Mouse (Mus musculus) cerebral cortex, adult 2 months (tissue): ENCODE measurements around the gene Gstt2.

Experiments
- WGBS: fragments of 180-500 bp; shearing (Covaris S2); methylation state at CpG from one replicate; pipeline ENCODE4 v1.1.7; 2018; 5-methylcytosine and 5-hydroxymethylcytosine counted together

Gene Gstt2

DNA sequence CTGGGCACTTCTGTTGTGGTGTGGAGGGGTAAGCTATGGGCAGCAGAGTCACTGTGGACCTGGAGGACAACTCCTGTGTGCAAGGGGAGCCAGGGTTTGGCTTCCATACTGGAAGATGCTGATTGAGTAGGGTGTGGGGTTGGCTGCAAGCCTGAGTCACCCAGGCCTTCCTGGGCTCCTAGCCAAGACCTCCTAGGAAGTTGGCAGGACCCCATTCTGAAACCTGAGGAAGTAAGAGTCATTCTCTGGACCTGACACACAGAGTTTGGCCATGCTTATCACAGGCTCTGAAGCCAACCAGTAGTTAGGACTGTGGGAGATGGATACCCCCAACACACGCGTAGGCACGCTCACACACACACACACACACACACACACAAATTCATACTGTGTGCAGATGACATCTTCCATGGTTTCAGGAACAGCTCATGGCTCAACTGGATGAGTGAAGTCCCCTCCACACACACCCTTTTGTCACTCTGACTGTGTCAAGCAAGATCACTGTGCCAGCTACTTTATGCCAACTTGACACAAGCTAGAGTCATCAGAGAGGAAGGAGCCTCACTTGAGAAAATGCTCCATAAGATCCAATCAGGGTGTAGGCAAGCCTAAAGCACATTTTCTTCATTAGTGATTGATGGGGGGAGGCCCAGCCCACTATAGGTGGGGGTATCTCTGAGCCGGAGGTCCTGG lies 9.4 kb downstream of the Gstt2 start:
- WGBS, result 84% methylated on average over 4 of the region's 4 CpGs

DNA sequence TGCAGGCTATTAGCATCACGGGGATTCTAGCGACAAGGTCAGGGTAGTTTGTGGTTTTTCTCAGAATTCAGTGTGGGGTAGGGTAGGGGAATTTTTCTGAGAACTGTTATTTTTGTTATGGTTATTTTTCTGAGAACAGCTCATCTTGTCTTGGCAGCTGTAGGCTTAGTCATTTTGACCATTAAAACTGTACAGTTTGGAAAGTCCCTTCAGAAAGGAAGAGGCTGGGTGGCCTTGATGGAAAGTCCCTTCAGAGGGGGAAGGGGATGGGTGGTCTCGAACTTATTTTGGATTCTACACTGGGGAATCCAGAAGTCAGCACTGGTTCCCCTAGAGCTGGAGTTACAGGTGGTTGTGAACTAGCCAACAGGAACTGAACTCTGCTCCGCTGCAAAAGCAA lies 12.7 kb downstream of the Gstt2 start:
- 89% methylated on average over 4 of the region's 4 CpGs for WGBS

DNA sequence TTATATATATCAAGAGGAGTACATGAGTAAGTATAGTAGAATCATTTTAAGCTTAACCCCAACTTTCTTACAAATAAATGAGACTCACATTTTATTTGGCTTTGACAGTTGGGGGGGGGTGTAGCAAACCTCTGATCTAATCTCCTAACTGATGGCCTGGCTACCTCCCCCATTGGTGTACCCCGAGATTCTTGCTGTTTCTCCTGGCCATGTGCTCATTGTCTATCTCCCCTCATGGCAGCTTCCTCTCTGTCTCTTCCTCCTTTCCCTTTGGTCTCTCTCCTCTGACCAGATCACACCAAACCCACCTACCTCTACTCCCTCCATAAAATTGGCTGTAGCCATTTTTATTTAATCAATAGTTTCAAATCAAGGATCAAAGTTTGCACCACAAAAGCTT lies 13.4 kb downstream of the Gstt2 start:
- WGBS, result 94% methylated on average over 1 of the region's 1 CpGs

DNA sequence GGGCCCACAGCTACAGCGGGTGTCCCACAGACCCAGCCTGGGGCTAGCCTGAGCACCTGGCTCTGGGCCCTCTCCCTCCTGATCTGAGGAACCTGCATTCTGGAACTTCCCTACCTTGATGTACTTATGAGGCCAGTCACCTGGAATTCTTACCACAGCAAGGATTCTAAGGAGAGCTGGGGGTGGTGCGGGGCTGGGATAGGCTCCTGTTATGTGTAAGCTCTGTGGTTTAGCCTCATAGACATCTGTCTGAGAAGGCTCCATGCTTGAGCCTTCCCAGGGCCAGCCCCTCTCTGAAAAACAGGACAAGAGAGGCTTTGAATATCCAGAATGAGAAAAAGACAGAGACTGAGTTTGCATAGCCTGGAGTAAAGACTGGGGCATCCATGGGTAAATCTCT lies 14.8 kb downstream of the Gstt2 start, which contains the start of gene Gstt4:
TSS of gene Gstt4 (minus strand) at position 101 of the 400 bp plus-strand sequence.
- 98% methylated on average over 2 of the region's 2 CpGs for WGBS

DNA sequence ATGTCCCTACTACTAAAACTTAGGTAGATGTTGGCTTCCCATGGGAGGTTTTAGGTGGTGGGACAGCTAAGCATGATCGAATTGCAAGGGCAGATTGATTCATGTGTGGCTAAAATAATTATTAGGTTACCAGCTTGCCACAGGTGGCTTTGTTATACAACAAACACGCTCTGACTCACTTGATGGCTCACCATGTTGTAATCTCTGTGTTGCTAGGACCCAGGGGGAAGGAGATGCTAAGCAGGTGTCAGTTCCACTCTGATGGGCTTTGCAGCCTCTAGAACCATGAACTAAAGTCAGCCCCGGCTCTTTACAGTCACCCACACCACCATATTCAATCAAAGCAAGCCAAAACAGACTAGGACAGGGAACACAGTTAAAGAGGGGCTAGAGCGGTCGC lies 17.3 kb downstream of the Gstt2 start:
- WGBS, result 90% methylated on average over 5 of the region's 5 CpGs

DNA sequence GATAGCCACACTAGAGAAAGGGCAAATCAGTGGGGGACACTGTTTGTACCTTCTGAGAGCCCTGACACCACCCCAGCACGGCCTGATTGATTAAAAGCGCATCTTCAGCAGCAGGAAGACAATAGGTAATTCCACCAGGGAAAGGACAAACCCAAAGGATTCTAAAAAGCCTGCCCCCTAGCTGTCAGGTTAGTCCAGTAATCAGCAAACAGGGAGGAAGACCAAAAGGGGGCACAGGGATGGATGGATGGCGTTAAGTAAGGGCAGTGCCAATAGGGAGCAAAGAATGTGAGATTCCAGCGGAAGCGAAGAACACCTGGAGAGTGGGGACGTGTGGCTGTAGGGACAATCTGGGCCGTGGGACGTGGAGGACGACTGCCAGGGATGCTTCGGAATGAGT lies 18.6 kb downstream of the Gstt2 start:
- WGBS, result 76% methylated on average over 10 of the region's 10 CpGs

DNA sequence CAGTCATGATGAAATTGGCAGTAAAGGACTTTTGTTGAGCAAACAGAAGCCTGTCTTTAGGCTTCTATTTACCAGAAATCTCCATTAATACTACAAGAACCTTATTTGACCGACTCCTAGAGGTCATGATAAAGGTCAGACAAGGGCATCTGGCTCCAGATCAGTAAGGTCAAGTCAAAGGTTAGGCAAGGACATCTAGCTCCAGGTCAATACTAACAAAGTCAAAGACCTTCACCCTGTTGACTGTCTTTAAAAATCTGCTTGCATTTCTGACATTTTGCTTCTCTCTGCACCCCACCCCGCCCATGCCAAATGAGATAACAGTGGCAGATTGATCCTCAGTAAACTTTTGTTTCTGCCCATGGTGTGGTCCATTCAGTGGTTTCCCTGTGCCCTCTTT lies 33.0 kb downstream of the Gstt2 start:
- WGBS, result 79% methylated on average over 2 of the region's 2 CpGs

DNA sequence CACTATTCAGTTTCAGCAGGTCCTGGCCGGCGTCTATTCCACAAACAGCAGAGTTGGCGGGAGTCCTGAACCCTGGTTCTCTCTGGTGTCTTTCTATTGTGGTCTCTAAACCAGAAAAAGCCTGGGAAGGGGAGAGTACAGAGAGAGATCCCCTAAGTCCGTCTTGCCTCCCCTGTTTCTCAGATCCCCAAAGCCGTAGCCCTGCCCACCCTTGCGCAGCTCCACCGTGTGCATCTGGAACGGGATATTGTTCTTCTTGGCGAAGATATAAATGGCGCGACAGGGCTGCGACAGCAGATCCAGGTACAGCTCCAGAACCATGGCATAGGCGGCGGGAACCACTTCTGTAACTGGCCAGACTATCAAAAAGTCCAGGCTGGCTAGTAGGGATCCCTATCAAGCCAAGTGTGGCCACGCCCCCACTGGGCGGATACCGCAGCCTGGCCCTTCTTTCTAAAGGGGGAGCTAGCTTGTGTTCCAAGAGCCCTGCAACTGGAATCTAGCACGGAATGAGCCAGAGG lies 39.0 kb downstream of the Gstt2 start, which contains the start of gene Gstt1:
TSS of gene Gstt1 (minus strand) at position 409 of the 521 bp plus-strand sequence.
- WGBS, result 5% methylated on average over 18 of the region's 18 CpGs

DNA sequence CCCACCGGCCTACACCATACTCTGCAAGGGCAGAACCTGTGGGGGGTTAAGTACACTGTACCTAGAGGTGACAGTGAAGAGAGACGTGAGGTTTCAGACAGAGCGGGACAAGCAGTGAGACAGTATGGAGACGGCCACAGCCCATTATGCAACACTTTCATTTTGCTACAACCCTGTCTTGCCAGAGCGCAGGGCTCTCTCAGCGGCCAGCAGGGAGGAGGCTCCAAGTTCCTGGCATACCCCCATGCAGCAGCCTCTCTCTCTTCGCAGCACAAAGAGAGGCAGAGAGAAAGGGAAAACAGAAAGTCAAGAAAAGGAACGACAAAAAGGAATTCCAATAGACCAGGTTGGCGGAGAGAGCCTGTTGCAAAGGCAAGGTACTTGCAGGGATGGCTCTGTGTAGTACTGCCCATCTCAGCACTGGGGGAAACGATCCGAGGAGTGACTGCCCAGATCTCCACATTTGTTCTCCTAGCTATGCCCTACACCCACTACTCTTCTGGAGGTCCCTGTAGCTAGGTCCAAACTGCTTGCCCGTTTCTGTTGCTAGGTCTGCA lies 39.5 kb downstream of the Gstt2 start:
- WGBS, result 1% methylated on average over 12 of the region's 12 CpGs

DNA sequence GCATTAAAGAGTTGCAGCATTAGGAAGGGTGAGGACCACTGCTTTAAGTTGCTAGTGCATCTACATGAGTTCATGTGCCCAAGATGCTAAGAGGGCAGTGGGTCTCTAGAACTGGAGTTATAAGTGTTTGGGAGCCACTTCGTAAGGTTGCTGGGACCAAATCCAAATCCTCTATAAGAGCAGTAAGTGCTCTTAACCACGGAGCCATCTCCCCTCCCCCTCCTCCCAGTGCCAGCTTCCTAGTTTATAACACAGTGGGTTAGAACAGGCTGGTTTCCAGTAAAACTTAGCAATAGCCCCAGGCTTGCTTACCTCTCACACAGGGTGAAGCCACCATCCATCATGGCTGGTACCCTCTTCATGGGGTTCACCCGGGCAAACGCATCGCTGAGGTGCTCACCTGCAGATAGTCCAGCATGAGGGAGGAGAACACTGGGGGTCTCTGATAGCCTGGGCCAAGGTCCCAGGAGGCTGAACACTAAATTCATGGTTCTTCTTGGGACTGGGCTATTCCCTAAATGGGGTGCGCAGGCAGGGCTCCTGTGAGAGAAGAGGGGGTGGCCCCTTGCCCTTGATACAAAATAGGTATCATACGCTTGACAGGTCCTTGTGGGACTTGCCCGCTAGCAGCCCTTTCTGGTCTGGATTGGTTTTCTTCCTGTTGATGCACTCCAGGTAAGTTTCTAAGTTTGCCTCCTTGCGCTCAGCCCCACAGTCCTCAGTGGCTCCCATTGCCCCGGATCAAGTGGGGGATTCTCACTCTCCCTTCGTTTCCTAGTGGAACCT lies 40.3 kb downstream of the Gstt2 start:
- WGBS, result 52% methylated on average over 11 of the region's 11 CpGs

DNA sequence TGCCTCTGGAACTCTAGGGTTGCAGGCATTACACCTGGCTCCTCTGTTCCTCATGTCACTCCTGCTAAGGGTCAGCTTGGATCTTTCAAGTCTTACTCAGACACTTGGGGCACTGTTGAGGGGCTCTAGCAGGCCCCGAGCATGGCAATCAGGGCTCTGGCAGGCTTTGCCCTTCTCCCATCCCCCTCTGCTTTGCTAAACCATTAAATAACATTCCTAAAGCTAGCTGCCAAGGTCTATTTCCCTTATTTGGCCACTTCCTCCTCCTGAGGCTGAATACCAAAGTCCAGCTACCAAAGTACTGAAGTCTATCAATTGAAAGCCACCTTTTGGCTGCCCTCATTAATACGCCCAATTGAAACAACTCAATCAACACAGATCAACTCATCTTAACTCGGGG lies 42.3 kb downstream of the Gstt2 start:
- 66% methylated on average over 3 of the region's 3 CpGs for WGBS

DNA sequence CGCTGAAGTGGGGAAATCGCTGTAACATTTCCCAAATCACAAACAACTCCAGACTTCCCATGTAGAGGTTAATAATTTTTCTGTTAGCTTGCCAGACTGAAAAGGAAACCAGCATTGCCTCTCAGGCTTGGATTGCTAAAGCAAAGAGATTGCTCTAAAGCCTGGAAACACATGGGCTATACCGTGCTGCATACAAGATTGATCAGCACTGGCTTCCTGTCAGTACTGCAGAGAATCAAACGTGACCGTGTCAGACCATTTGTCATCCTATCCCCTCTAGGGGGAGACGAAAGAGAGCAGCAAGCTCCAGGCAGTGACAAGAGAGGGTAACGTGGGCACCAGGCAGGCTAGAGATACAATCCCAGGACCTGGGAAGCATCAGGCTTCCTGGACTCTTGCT lies 46.5 kb downstream of the Gstt2 start:
- 38% methylated on average over 7 of the region's 7 CpGs for WGBS

DNA sequence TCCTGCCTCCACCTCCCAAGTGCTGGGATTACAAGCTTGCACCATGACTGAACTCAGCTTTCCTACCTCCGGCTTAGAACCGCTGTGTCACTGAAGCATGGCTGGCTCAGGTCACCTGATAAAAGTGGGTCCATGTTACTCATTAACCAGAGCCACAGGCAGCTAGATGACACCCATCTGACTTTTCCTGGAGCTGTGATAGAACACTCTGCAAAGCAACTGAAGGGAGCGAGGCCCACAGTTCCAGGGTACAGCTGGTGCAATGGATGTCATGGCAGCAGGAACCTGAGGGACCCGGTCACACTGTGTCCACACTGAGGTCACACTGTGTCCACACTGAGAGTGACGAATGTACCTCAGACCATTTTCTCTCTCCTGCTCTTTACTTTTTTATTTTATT lies 47.4 kb downstream of the Gstt2 start:
- WGBS, result 94% methylated on average over 5 of the region's 5 CpGs

DNA sequence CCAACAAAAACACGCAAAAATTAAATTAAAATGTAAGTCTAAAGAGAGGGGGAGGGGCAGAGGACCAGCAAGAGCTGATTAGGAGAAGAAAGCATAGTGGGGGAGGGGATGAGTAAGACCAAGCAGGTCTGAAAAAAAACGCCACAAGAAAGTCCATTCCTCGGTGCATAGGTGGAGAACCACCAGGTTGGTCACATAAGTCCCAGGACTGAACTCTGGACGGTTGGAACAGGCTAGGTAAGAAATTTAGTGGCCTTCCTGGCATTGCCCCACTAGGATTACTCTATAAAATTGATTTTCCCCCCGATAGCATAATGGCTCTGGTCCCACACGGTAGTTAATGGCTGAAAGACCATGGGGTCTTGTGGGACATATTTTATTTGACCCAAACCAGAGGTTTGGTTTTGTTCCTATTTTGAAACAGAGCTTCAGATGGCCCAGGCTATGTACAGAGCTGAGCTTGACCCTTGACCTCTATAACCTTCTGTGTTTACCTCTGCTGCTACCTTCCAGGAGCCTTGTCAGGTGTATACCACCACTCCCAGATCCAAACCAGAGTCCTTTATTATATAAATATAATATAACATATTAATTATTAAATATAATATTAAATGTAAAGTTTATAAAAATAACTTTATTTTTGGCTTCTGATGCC lies 48.0 kb downstream of the Gstt2 start:
- 82% methylated on average over 6 of the region's 6 CpGs for WGBS

DNA sequence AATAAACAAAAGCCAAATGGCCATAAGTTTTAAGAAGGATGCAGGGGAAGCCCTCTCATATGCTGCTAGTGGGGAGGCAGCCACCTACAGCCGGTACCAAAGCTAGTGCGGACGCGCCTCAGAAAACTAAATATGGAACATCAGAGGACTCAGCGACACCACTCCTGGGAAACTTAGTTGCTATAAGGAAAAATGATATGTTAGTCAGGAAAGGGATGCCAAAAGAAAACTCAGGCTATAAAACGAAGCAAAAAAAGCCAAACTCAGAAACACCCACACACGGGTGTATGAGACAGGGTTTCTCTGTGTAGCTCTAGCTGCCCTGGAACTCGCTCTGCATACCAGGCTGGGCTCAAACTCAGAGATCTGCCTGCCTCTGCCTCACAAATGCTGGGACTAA lies 48.9 kb downstream of the Gstt2 start:
- 52% methylated on average over 8 of the region's 8 CpGs for WGBS

DNA sequence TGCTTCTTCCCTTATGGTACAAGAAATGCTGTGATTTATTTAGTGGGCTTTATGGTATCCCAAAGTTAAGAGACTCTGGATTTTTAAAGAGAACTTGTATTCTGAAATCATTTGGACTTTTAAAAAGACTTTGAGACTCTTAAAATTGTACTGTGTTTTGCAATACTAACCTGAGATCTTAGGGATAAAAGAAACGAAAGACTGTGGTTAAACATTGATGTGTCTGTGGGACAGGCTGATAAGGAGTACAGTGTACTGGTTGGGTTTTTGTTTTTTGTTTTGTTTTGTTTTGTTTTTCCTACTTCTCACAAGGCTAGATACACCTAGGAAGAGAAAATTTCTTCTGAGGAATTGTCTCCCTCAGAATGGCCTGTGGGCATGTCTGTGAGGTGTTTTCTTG lies 51.8 kb downstream of the Gstt2 start:
- WGBS, result 75% methylated on average over 1 of the region's 1 CpGs
